Mouse (Mus musculus) layer of hippocampus, adult 9-10 months (tissue): ENCODE results near the gene Atp7a.

Experiments
- DNase-seq: peaks from one replicate; pipeline ENCODE4 v3.0.0; 2022; ENCODE audit warnings: low spot score

Gene Atp7a

GRCm38 (mm10) chrX:106080811-106081443, 53.9 kb downstream of the Atp7a start:
- no peak for DNase-seq

- no peak for DNase-seq
Measured at GRCm38 (mm10) chrX:106082518-106082917, 55.4 kb downstream of the Atp7a start.

DNA sequence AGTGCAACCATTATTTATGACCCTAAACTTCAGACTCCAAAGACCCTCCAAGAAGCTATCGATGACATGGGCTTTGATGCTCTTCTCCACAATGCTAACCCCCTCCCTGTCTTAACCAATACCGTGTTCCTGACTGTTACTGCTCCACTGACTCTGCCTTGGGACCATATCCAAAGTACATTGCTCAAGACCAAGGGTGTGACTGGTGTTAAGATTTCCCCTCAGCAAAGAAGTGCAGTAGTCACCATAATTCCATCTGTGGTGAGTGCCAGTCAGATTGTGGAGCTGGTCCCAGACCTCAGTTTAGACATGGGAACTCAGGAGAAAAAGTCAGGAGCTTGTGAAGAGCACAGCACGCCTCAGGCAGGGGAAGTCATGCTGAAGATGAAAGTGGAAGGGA, 58.1 kb downstream of the Atp7a start:
- DNase-seq, result no peak

DNA sequence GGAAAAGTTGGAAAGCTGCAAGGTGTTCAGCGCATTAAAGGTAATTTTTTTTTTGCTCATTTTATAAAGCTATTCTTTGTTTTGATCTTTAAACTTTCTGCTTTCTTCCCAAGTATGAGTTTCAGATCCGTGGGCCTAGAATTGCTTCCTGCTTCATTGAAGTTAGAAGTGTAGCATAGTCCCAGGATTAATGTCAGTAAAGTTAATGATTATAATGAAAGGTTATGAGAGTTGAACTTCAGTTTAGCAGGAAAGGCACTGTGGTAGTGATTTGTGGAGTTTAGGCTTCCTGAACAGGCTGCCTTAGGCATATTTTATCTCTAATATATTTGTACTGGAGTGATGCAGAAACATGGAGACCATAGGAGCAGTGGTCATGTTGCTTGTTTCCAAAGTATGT, 58.5 kb downstream of the Atp7a start:
- no peak for DNase-seq

GRCm38 (mm10) chrX:106092939-106093338, 65.9 kb downstream of the Atp7a start:
- no peak for DNase-seq

GRCm38 (mm10) chrX:106105464-106105863, 78.4 kb downstream of the Atp7a start:
- DNase-seq, result no peak

- no peak for DNase-seq
Measured at GRCm38 (mm10) chrX:106113881-106114280, 86.8 kb downstream of the Atp7a start.

GRCm38 (mm10) chrX:106114674-106115073, 87.6 kb downstream of the Atp7a start:
- no peak for DNase-seq

- no peak for DNase-seq
Measured at GRCm38 (mm10) chrX:106122823-106123222, 95.7 kb downstream of the Atp7a start.

DNA sequence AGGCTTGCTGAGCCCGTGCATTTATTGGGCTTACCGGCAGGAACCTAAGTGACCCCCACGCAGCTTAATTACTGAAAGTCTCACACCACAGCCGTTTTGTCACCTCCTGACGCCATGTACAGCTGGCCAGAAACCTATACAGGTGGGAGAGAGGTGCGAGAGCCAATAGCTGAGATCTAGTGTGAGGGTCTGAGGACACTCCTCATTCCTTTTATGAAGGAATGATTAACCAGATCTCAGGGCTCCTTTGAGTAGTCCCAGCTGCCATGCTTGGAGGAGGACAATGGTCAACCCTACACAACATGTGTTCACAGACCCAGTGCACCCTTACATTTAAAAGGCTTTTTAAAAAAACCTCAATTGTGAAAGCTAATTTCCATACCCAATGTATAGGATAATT, 101.2 kb downstream of the Atp7a start:
- DNase-seq, result no peak

GRCm38 (mm10) chrX:106129877-106130276, 102.8 kb downstream of the Atp7a start:
- no peak for DNase-seq

DNA sequence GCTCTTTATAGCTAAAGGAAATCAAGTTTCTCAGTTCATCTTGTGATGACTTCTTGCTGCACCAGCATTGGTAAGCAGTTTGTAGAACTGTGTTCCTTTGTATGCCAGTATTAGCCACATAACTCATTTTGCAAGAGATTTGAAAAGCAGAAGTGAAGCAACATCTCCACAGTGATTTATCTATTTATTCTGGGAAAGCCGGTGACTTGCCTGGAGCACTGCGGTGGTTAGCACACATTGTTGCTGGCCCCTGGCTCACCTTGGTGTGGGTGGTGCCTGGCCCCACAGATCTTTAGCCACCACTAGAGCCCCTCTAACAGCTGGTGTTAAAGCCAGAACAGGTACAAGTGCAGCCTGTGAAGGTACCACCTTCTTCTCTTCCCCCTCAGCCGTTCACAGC, 107.8 kb downstream of the Atp7a start:
- DNase-seq, result no peak

DNA sequence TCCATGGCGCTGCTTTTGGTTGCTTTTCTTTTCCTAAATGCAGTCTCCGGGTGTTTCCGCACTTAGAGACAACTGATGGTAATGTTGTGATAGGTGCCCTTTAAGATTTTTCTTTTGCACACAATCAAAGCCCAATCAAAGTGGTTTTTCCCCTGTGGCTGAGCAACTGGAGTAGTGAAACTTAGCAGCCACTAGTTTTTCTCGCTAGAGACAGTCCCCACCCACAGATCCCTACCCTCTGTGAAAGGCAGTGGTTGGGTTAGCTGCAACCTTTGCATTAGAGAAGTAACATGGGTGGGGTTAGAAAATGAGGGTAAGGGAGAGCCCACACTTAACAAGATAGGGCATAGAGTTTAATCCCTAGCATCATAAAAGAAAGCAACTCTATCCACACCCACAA, 108.4 kb downstream of the Atp7a start:
- DNase-seq, result no peak

DNA sequence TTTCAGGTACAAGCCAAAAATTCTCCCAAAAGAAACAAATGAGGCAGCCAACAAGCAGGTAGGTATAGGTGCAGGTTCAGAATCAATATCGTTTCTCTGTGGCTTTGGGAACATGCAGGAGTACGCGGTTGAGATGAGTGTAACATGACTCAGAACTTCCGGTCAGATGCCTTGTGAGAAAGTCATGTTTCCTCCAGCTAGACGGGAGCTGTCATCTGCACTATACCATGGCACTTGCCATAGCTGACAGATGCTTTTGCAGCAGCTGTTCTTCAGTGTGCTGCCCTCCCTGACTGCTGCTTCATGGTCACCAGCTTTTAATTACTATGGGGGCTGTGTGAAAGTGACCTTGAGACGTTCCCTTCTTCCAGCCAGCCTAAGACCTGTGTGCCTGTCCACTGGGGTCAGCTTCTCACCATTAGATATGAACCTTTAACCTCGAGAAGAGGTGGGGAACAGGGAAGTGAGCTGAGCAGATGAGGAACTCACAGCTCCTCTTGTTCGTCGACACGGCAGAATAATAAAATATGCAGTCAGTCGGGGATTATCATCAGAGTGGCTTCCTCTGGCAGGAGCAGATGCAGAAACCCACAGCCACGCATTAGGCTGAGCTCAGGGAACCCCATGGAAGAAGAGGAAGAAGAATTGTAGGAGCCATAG, 109.0 kb downstream of the Atp7a start:
- no peak for DNase-seq

DNA sequence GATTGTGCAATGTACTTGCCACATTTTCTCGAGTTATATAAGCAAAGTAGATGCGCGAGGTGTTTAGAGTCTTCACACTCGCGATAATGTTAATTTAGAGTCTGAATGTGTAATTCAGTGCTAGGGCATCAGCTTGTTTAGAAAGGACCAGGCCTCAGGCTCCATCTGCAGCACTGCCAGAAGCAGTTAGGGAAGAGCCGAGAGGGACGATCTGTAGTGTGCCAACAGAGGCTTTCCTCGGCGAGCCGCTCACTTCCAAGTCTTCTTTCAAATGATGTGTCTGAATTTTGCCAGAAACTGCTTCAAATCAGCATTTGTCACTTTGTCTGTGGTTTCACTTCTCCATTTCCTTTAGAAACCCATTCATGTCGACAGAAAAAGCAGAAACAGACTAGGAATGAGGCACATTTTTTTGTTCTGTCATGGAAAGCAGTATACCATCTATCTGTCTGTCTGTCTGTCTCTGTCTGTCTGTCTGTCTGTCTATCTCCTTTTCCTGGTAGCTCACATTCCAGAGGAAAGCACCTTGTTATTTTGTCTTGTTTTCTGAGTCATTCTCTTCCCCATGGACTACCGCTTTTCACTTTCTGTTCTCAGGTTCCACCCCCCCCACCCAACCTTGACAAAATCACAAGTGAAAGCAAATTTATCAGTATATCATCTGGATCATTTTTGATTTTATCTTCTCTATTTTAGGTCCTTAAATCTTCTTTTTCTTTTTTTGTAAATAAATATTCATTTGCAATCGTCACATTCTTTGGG, 112.4 kb downstream of the Atp7a start:
- peak; percentile 15 for DNase-seq

DNA sequence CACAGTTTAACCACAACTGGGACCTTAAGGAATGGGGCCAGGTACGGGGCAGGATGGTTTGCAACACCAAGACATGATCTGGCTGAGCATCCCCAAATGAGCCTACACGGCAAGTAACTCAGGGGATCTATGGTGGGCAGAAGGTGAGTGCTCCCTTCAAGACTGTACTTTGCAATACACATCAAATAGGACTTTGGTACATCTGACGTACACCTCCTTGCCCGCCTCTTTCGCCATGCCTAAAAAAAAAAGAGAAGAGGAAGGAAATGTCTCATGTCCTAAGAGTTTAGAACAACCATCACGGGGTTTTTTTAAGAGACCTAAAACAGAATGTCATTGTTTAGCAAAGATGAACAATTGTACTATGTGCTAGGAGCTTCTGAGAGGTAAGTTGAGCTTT, 115.9 kb downstream of the Atp7a start, which contains the start of gene Tlr13:
Gene Tlr13, plus strand, starts transcription at position 269 of the 400 bp plus-strand sequence.
- no peak for DNase-seq

DNA sequence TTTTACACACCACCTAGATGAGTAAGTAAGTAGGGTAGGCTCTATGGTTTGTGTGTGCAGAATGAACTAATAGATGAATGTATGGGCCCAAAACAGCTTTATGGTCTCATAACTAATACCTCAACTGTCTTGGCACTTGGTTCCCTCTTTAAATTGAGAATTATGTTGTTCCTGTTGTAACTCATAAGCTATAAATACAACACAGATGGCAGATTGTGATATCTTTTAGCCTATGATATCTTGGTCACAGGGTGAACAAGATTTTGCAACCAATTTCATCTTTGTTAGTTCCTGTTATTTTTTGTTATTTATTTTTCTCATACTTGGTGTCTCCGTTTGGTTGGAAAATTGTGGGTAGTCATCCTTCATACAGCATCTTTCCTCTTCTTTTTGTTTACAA, 121.1 kb downstream of the Atp7a start:
- DNase-seq, result no peak

- no peak for DNase-seq
Measured at GRCm38 (mm10) chrX:106149460-106149859, 122.4 kb downstream of the Atp7a start.

DNA sequence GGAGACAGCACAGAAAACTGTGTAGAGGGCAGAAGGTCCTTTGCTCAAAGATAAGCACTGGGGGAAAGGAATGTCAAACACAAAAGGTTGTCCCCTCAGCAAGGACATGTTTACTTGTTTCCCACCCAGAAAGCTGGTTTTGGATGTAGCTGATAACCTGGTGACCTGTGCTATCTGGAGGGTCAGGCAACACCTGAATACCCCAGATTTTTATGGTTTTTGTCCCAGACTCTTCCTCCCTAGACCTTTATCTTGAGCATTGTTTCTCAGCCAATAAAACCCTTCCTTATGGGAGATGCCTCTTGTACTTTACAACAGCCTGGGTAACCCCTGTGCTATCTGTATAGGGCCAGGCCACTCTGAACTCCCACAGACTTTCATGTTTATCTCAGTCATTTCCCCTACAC, 127.1 kb downstream of the Atp7a start:
- no peak for DNase-seq

DNA sequence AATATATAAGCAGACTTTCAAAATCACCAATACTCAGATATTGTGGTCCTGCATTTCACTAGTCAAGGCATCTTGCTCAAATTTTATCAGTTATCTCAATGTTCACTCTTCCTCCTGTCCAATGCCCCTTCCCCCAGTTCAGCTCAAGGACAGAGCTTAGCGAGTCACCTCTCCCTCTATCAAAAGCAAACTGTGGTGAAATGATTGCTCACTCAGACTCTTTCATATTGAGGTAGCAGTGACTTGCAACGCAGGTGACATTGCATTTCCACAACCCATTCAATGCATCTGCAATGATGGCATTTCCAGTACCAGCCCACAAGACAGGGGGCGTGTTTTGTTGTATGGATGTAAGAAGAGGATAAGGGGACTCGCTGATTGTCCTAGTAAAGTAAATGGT, 128.8 kb downstream of the Atp7a start:
- no peak for DNase-seq

DNA sequence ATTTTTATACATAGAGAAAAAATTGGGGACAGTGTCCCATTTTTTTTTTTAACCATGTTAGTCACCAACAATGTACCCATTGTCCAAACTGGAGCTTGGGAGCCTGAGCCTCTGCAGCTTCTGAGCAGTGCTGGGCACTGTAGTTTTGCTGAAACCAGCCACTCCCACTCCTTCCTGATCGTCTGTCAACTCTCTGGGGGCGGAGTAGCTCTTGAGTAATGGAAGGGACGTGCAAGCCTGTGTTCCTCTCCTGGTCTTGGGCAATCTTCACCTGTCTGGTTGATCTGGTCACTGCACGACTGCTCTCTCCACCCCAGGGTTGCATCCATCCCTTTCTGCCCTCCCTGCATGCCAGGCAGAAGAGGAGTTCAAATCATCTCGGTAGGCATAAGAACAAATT, 136.9 kb downstream of the Atp7a start:
- no peak for DNase-seq

DNA sequence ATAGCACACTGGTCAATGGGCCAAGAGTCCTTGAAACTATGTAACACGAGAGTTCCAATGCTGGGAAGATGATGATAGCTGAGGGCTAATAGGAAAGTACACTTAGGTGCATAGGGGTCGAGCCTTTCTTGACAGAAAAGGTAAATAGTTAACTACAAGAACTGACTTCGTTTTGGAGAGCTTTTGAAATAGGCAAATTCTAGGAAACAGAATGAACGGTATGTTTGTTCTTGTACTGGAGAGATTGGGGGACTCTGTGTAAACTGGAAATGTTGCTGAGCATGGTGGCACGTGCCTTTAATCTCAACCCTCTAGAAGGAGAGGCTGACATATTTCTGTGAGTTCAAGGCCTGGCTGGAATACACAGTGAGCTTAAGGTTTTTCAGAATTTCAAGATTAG, 137.5 kb downstream of the Atp7a start:
- DNase-seq, result no peak

DNA sequence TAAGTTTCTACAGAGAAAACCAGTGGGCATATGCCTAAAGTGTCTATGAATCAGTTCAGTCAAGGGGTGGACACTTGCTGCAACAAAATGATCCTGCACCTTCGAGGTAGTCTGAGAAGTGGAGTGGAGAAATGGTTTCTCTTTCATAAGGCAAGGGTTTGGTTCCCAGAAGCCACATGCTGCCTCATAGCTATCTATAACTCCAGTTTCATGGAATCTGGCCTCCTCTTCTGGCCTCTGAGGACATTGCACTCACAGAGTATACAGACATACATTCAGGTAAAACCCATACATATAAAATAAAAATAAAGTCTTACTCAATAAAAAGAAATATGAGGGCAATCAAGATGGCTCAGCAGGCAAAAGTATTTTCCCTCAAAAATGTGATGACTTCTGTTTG, 138.0 kb downstream of the Atp7a start:
- DNase-seq, result no peak
